Mouse (Mus musculus) large intestine, adult 2 months (tissue): ENCODE measurements around the gene Slitrk1. TPM values are rescaled to one million over a fixed set of nuclear protein-coding genes. Genes with fewer than 3 reads are reported as not detected.

Source experiments
- DNase-seq: peaks from one replicate; pipeline ENCODE4 v3.0.0-alpha.2; 2012; ENCODE audit warnings: low read depth, low spot score
- WGBS: fragments of 180-500 bp; shearing (Covaris S2); methylation state at CpG from one replicate; pipeline ENCODE4 v1.1.7; 2018; 5-methylcytosine and 5-hydroxymethylcytosine counted together
- polyA plus RNA-seq: library from polyadenylated mRNA; depleted of rRNA; stranded (reverse); fragments of >200 nt; gene quantifications from 2 replicates; pipeline ENCODE4 v1.2.3, GENCODE M21; 2012; rRNA removed

Gene Slitrk1
- 0.03 and 0.04 TPM in 2 replicates for polyA plus RNA-seq

DNA sequence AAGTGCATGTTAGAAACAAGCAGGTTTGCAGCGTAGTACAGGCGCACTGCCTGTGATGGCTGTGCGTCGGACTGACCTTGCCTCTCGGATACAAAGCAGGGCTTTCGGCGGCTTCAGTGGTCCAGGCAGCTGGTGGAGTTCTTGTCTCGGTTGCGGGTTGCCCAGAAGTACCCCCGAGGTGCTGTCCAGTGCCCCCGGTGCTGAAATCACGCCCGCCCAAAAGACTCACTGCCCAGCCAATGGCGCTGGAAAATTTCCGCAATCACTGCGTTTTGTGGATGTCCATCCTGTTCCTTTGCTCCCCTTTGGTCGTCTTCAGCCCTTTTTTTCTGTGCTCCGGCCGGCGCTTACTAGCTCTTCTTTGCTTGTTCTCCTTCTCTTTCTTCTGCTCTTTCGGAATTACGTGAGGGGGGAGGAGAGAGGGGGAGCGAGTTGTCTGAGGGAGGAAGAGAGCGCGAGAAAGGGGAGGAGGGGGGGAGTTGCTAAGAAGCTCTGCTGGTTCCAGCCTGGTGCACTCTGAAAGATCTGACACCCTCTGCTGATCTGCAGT lies at the start of gene Slitrk1:
Gene Slitrk1 (minus strand): TSS at position 445 of the 550 bp plus-strand sequence.
- WGBS, result 4% methylated on average over 25 of the region's 25 CpGs
- no peak for DNase-seq

DNA sequence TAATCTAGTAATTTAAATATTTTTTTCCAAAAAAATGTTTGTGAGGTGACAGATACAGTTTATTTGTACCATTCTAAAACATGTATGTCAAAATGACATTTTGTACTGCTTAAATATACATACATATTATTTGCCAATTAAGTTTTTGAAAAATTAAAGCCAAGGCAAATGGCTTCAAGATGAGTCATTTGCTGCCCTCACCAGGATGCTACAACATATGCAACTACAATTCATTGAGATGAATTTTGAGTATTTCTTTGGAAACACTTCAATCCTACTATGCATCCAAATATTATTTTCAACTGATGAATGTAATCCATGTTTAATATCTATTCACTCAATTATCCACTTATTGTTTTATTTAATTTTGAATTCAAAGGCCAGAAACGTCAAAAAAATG lies 21.8 kb upstream of the Slitrk1 start:
- DNase-seq, result no peak
- WGBS, result 40% methylated on average over 1 of the region's 1 CpGs

DNA sequence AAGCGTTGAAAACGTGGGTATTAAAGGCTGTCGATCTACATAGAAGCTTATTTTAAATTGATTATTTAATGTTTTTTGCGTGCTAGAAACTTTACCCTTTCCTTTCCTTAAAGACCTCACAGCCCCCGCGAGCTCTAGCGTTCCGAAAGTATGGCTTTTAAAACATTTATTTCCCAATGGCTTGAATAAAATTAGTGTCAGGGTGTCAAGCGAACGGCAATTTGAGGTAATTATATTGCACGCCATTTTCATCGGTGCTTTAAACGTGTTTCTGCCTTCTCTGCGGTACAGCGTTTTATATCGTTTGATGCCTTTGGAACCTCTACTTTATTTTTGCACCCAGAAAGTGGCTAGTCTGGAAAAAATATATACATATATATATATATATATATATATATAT lies 378 bp upstream of the Slitrk1 start:
- no peak for DNase-seq
- WGBS, result 26% methylated on average over 16 of the region's 16 CpGs

DNA sequence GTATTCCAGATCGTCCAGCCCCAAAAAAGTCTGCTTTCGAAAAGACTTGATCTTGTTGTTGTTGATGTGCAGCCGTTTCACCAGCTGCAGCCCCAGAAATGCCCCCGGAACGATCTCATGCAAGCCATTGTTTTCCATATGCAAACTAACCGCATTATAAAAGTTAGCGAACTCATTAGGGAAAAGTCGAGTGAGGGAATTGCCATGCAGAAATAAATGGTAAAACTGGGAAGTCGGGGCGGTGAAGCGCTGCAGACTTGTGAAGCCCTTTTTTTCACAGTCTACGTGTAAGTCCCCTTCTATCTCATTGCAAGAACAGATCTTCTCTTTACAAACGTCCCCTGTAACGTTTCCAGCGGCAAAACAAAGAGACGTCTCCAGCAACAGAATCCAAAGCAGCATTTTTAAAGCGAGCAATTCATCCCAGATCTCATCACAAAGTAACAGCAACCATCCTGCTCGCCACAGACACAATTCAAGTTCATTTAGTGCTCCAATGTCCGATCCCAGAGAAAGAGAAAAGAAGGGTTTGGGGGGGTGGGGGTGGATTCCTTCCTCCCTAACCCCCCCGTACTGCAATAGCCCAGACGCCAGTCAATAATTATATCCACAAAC lies 975 bp downstream of the Slitrk1 start:
- DNase-seq, result no peak
- 5% methylated on average over 21 of the region's 21 CpGs for WGBS

DNA sequence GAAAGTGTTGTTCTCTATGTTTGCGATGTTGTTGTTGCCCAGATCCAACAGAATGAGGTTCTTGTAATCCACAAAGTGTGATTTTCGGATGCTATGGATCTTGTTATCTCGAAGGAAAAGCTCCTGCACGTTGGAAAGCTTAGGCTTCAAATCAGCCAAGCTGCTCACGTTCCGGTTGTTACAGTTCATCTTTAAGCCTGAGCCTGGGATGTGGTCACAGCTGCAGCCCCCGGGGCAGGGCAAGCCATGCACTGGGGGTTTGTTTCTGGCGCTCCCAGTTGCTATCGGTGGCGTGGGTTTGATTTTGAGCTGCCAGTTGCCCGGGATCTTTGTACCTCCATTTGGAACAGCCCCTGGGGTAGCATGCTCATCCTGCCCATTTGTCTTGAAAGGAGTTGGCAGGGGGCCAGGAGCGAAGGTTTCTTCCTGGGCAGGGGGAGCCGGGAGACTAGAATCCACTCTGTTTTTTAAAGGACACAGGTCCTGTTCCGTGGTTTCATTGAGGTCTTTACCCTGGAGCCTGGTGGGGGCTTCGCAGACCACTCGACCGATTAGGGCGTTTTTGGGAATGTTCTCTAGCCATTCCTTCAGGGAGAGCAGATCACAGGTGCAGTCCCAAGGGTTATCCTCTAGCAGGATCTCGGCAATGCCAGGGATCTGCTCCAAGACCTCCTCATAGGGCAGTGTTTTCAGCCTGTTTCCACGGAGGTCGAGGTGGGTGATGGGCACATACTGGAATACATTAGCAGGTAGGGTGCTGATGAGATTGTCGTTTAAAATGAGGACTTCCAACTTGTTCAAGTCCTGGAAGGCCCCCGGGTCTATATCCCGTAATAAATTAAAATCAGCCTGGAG lies 1.7 kb downstream of the Slitrk1 start:
- WGBS, result 5% methylated on average over 24 of the region's 24 CpGs
- DNase-seq, result no peak

DNA sequence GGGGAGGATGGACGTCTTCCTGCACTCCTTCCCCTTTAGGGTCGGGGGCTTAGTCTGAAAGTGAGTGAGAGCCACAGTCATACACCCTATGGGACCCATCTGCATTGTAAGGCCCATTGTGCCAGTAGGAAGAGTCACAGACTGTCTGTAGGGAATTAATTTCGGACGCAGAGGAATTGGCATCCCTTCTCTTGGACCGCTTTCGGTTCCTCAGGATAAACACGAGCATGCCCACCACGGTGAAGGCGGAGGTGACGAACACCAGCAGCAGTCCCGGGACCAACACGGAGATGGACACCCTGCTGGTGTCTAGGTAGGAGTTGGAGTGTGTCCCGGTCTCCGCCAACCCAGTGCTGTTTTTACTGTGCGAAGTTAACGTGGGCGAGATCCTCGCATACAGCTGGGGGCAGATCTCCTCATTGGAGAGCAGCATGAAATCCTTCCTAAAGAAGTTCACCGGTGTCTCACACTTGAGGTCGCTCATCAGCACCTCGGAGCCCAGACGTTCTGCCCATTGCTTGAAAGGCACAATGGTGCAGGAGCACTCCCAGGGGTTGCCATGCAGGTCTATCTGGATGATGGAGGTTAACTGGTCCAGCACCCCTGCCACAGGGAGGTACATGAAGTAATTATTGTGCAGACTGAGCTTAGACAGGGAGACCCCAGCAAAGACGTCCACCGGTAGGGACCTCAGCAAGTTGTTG lies 2.7 kb downstream of the Slitrk1 start:
- 9% methylated on average over 24 of the region's 24 CpGs for WGBS
- DNase-seq, result no peak

DNA sequence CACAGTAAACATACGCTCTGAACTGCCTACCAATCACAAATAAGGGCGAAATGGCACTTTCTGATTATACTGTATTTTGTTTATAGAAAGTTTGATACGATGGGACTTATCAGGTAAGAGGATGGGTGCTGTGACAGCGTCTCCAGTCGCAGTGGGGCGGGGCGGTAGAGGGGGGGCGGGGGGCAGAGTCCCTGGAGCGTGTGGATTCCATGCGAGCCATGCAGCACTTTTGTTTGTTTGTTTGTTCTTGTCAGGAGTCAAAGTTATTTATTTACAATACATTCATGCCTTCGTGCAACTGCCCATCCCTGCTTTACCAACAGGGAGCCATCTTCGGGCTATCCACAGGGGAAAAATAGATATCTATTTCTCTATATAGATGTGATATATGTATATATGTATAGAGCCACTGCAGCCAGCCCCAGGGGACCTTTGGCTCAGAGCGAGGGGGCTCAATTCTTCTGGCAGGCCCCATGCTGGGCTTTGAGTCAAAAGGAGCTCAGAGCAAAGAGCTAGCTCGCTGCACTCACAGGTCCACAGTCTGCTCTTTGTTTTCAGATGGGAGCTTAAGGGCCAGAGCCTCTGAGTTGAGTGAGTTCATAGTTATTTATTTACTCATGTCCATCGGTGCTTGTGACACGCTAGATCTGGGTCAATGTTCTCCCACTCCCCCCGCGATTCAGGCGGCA lies 3.4 kb downstream of the Slitrk1 start:
- DNase-seq, result no peak
- 9% methylated on average over 19 of the region's 19 CpGs for WGBS

DNA sequence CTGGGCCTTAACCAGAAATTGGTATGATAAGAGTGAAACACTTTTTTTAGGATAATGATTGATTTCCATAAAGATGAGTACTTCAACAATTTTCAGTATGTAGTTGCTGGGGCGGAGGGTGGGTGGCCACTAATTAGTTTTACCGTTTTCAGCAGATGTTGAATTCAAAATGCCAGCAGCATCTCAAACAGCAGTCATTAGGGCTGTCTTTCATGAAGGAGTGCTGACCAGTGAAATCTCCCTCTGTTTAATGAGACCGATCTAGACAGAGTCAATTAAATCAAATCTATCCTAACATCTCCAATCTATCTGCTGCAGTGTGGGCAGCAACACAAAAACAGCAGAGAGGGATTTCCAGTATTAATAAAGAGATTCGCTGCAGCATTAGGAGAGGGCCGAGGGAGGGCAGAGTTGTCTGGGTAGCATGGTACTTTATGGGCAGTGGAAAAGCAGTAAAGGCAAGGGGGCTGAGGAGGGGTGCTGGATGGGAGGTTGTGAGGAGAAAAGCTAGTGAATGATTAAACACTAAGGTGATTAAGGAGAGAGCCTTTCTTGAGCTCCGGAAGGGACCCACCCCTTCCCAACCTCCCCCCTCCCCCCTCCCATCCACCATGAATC lies 4.5 kb downstream of the Slitrk1 start:
- DNase-seq, result no peak
- 28% methylated on average over 6 of the region's 6 CpGs for WGBS

DNA sequence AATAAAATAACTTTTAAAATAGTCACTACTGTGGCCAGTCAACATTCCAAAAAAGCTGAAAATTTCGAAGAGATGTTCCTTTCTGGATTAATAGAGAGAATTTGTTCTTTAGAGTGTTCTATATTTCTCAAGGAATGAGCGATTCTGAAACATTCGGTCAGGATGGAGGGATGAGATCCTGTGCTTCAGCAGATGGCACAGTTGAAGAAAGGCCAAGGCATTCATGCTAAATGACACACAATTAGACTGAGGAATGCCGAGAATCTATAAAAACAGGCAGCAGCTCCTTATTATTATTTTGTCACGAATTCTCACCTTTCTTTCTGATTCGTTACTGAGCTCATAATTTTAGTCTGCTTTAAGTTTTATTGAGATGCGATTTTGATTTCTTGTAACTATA lies 15.4 kb downstream of the Slitrk1 start:
- WGBS, result 74% methylated on average over 7 of the region's 7 CpGs
- no peak for DNase-seq

DNA sequence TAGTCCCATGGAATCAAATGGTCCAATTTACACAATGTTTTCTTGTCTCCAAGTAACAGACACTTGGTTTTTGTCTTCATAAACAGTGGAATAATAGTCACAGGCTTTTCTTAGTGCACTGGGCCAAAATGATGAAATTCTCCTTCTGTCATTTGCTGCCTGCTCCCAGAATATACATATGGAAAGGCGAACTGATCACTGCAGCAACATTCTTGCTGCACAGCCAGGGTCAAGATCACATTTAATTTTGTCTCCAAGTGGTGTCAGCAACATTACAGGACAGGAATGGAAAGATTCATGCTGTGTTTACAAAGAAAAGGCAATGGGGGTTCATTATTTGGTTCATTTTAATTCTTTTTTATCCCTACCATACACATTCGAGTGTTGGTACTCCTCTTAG lies 18.5 kb downstream of the Slitrk1 start:
- 33% methylated on average over 2 of the region's 2 CpGs for WGBS
- DNase-seq, result no peak

DNA sequence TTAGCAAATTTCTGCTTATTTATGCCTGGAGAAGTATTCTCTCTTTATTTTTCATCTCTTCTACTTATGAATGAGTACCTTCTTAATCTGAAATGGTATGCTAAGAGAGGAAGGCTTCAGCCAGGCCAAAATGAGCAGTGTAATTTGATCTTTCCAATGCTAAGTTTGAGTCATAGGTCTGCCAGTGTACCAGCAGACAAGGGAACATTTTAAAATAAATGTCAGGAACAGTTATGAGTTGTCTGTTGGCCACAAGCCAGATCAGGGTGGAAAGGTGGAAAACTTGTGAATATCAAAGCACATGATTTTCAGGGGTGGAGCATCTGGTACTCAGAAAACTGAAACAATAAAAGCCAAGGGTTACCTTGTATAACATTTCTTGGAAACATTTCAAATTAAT lies 46.1 kb downstream of the Slitrk1 start:
- DNase-seq, result no peak

DNA sequence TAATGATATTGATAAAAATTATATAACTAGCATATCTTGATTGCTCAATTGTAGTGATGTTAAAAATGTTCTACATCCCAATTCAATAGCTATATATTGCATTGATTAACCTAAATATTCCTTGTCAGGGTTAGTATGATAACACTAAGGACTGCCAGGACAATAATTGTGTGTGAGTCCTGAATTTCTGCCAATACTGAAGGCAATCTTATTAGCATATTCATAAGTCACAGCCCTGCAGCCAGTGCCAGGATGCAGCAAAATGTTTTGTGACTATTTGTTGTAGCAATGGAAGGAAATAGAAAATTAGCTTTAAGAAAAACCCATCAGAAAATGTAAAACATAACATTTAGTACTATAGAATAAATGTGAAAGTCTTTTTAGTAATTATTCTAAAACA lies 49.3 kb downstream of the Slitrk1 start:
- DNase-seq, result no peak

DNA sequence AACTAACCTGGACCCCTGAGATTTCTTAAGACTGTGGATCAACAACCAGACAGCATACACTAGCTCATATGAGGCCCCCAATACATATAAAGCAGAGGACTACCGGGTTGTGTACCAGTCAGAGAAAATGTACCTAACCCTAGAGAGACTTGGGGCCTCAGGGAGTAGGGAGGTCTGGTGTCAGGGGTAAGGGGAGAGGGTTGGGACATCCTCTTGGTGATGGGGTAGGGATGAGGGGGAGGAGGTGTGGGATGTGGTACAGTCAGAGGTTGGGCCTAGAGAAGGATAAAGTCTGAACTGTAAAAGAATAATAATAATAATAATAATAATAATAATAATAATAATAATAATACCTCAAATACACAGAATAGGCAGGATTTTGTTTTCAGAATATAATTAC lies 54.6 kb downstream of the Slitrk1 start:
- 81% methylated on average over 1 of the region's 1 CpGs for WGBS
- DNase-seq, result no peak
